Mouse (Mus musculus) spleen, adult 2 months (tissue): ENCODE data around the gene Ano2.

Experiments
- CTCF ChIP-seq: fragments of 200-500 bp; IDR thresholded peaks from 2 replicates; pipeline ENCODE4 v1.5.1; 2011; ENCODE audit warnings: mild to moderate bottlenecking, inconsistent platforms; ENCODE audit not compliant: insufficient read depth, insufficient read length, insufficient replicate concordance; ENCODE audit errors: extremely low read depth
- POLR2A ChIP-seq: fragments of 200-500 bp; IDR thresholded peaks from 2 replicates; pipeline ENCODE4 v1.6.1; 2011; ENCODE audit warnings: low read depth, low read length, inconsistent platforms

- no peak for TF ChIP-seq POLR2A
- no peak for TF ChIP-seq CTCF
These were observed 186.7 kb downstream of the Ano2 start for GRCm38 (mm10) chr6:125876884-125877283.
